Mouse (Mus musculus) midbrain, postnatal 0 days (tissue): Measurements from ENCODE around the gene Tiam2. TPM values are rescaled to one million over a fixed set of nuclear protein-coding genes. Genes with fewer than 3 reads are reported as not detected.

Source experiments
- ATAC-seq: fragments of 200-750 bp; cut with Nextera tagmentation; 2 replicates; pipeline ENCODE4 v1.8.0; 2017; ENCODE audit warnings: moderate number of reproducible peaks, mild to moderate bottlenecking, moderate TSS enrichment, moderate library complexity; ENCODE audit not compliant: low FRiP score
- DNase-seq: peaks from one replicate; pipeline ENCODE4 v3.0.0-alpha.2; 2015; ENCODE audit warnings: low spot score
- H3K27ac ChIP-seq: fragments of 300-500 bp; sonication (generic); 2 replicates; pipeline ENCODE4 v1.5.1; 2014; ENCODE audit warnings: low read depth, mild to moderate bottlenecking, low read length, mixed read lengths
- H3K27me3 ChIP-seq: fragments of 300-500 bp; sonication (generic); 2 replicates; pipeline ENCODE4 v1.6.1; 2014; ENCODE audit warnings: low read length, control low read depth, mixed read lengths; ENCODE audit not compliant: insufficient read depth
- H3K36me3 ChIP-seq: fragments of 300-500 bp; sonication (generic); 2 replicates; pipeline ENCODE4 v1.6.1; 2014; ENCODE audit warnings: low read length, control low read depth, mixed read lengths; ENCODE audit not compliant: insufficient read depth
- H3K4me1 ChIP-seq: fragments of 300-500 bp; sonication (generic); 2 replicates; pipeline ENCODE4 v1.6.1; 2014; ENCODE audit warnings: mild to moderate bottlenecking, control low read depth, antibody characterized with exemption, low read length, mixed read lengths; ENCODE audit not compliant: insufficient read depth
- H3K4me2 ChIP-seq: fragments of 300-500 bp; sonication (generic); 2 replicates; pipeline ENCODE4 v1.6.1; 2014; ENCODE audit warnings: low read depth, mild to moderate bottlenecking, low read length, mixed read lengths; ENCODE audit not compliant: poor library complexity, severe bottlenecking
- H3K4me3 ChIP-seq: fragments of 300-500 bp; sonication (generic); 2 replicates; pipeline ENCODE4 v1.5.1; 2014; ENCODE audit warnings: low read depth, mild to moderate bottlenecking, low read length, moderate library complexity
- H3K9ac ChIP-seq: fragments of 300-500 bp; sonication (generic); replicated peaks from 2 replicates; pipeline ENCODE4 v1.6.1; 2014; ENCODE audit warnings: mild to moderate bottlenecking, low read length, moderate library complexity, mixed read lengths; ENCODE audit not compliant: poor library complexity, severe bottlenecking
- H3K9me3 ChIP-seq: fragments of 300-500 bp; sonication (generic); 2 replicates; pipeline ENCODE4 v1.6.1; 2016; ENCODE audit warnings: low read length, control low read depth
- CTCF ChIP-seq: IDR thresholded peaks from 2 replicates; pipeline ENCODE4 v1.5.1; 2016; ENCODE audit warnings: antibody characterized with exemption, mild to moderate bottlenecking
- WGBS: fragments of 180-500 bp; shearing (Covaris S2); extraction: QIAGEN DNeasy Blood & Tissue Kit; methylation state at CpG from one replicate; pipeline ENCODE4 v1.1.7; 2014; 5-methylcytosine and 5-hydroxymethylcytosine counted together
- polyA plus RNA-seq: library from polyadenylated mRNA; unstranded; fragments of >200 nt; fragmentation: Nextera tagmentation; extraction: Ambion mirVana; gene quantifications from 2 replicates; pipeline ENCODE4 v1.2.1, GENCODE M21; 2015
- total RNA-seq: library from RNA; depleted of rRNA; stranded (reverse); fragments of >200 nt; gene quantifications from 2 replicates; pipeline ENCODE4 v1.2.3, GENCODE M21; 2014

The Tiam2 gene
- total and polyA plus RNA-seq, 2 experiments from 2014 or later, result 1.7 to 6.9 TPM

- Histone ChIP-seq H3K36me3 (no peaks in the 10 kb centered on the region), H3K4me3 (no peak overlapping the region), H3K27me3 (no peaks in the 10 kb centered on the region), H3K4me1 (no peaks in the 10 kb centered on the region), H3K9me3 (no peaks in the 10 kb centered on the region), H3K27ac (no peak overlapping the region), H3K9ac (no peak overlapping the region), H3K4me2 (no peak overlapping the region)
- no peak for ATAC-seq
- no peak for DNase-seq
- 91% methylated on average over 3 of the region's 3 CpGs for WGBS
- TF ChIP-seq CTCF, result no peak
Observed at GRCm38 (mm10) chr17:3496080-3496479, 169.7 kb downstream of the Tiam2 start.

- peak; percentile 61 for TF ChIP-seq CTCF
- no peak for ATAC-seq
- Histone ChIP-seq H3K4me2 (no peak overlapping the region), H3K4me3 (no peak overlapping the region), H3K4me1 (no peaks in the 10 kb centered on the region), H3K9me3 (no peaks in the 10 kb centered on the region), H3K9ac (no peak overlapping the region), H3K27me3 (no peaks in the 10 kb centered on the region), H3K36me3 (no peaks in the 10 kb centered on the region), H3K27ac (no peak overlapping the region)
- peak; percentile 56 for DNase-seq
- 26% methylated on average over 3 of the region's 3 CpGs for WGBS
Observed at GRCm38 (mm10) chr17:3498086-3498485, 171.7 kb downstream of the Tiam2 start.

DNA sequence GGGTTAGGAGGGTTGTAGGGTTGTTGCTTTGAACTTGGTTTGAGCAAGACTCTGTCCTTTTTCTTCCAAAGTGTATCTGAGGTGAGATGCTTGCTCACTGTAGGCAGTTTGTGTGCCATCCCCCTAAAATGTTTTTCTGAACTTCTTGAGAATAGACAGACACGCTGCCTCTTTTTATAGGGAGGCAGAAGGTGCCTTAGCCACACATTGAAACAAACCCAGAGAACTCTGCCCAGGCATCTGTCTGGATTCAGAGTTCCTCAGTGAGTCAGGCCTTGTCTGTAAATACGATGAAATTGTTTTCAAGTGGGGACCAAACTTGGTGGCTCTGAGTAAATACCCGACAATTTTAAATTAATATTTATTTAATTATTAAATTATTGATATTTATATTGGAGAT lies 172.2 kb downstream of the Tiam2 start:
- no peak overlapping the region for H3K27ac ChIP-seq
- H3K4me3 ChIP-seq, result no peak overlapping the region
- DNase-seq (no peak), ATAC-seq (no peak)
- H3K4me1 ChIP-seq, result no peaks in the 10 kb centered on the region
- TF ChIP-seq CTCF, result no peak
- WGBS, result 92% methylated on average over 3 of the region's 3 CpGs
- no peaks in the 10 kb centered on the region for H3K9me3 ChIP-seq
- no peaks in the 10 kb centered on the region for H3K36me3 ChIP-seq
- H3K4me2 ChIP-seq, result no peak overlapping the region
- H3K9ac ChIP-seq, result no peak overlapping the region
- no peaks in the 10 kb centered on the region for H3K27me3 ChIP-seq

- no peak overlapping the region for H3K27ac ChIP-seq
Observed at GRCm38 (mm10) chr17:3499468-3499867, 173.1 kb downstream of the Tiam2 start.

DNA sequence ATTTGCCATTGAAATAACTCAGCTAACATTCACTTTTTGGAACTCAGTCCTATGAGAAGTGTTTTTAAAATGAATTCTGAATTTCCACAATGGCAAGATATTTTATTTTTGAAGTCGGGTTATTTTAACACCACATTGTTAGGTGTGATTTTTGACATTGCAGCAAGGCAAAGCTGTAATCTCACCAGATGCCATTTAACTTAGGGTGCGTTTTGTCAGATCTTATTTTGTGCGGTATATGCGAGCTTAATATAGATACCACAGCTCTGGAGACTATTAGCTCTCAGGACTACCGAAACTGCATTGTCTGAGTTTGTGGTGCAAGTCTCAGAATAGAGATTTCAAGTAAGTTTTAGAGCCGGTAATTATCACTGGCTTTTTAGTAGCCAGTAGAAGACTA lies 173.7 kb downstream of the Tiam2 start:
- 90% methylated on average over 6 of the region's 6 CpGs for WGBS
- no peak overlapping the region for H3K27ac ChIP-seq
- TF ChIP-seq CTCF, result no peak
- no peak for ATAC-seq
- H3K4me1 ChIP-seq, result no peaks in the 10 kb centered on the region
- no peaks in the 10 kb centered on the region for H3K27me3 ChIP-seq
- H3K9ac ChIP-seq, result no peak overlapping the region
- no peak overlapping the region for H3K4me2 ChIP-seq
- no peaks in the 10 kb centered on the region for H3K36me3 ChIP-seq
- H3K4me3 ChIP-seq, result no peak overlapping the region
- no peak for DNase-seq
- no peaks in the 10 kb centered on the region for H3K9me3 ChIP-seq

More at GRCm38 (mm10) chr17:3499468-3499867, 173.1 kb downstream of the Tiam2 start:
- ATAC-seq (no peak), DNase-seq (no peak)
- Histone ChIP-seq H3K9me3 (no peaks in the 10 kb centered on the region), H3K9ac (no peak overlapping the region), H3K27me3 (no peaks in the 10 kb centered on the region), H3K36me3 (no peaks in the 10 kb centered on the region), H3K4me2 (no peak overlapping the region), H3K4me3 (no peak overlapping the region), H3K4me1 (no peaks in the 10 kb centered on the region)
- 93% methylated on average over 8 of the region's 8 CpGs for WGBS
- no peak for TF ChIP-seq CTCF

DNA sequence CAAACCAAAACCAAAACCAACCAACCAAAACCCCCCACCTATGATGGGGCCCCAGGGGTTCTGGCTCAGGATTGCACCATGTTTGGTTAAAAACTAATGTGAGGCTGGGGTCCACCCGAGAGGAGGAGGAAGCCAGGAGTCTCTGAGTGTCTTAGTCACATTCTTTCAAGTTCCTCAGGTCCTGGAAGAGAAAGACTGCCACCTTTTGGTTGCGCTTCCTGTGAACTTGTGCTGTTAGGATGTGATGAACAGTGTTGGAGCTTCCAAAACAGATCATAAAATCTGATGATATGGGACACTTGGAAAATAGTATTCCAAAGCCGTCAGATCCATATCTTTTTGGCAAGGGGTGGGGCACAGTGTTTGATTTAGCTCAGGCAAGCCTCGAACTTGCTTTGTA lies 174.6 kb downstream of the Tiam2 start:
- TF ChIP-seq CTCF, result peak; percentile 31; the same call in 1 of the 2 replicates
- ATAC-seq, result no peak
- Histone ChIP-seq H3K27me3 (no peaks in the 10 kb centered on the region), H3K9me3 (no peaks in the 10 kb centered on the region), H3K4me2 (no peak overlapping the region), H3K4me3 (no peak overlapping the region), H3K36me3 (no peaks in the 10 kb centered on the region), H3K4me1 (no peaks in the 10 kb centered on the region), H3K9ac (no peak overlapping the region), H3K27ac (no peak overlapping the region)
- 88% methylated on average over 4 of the region's 4 CpGs for WGBS
- no peak for DNase-seq
